Mouse (Mus musculus): Measurements from ENCODE around the gene Pard3.

The Pard3 gene

DNA sequence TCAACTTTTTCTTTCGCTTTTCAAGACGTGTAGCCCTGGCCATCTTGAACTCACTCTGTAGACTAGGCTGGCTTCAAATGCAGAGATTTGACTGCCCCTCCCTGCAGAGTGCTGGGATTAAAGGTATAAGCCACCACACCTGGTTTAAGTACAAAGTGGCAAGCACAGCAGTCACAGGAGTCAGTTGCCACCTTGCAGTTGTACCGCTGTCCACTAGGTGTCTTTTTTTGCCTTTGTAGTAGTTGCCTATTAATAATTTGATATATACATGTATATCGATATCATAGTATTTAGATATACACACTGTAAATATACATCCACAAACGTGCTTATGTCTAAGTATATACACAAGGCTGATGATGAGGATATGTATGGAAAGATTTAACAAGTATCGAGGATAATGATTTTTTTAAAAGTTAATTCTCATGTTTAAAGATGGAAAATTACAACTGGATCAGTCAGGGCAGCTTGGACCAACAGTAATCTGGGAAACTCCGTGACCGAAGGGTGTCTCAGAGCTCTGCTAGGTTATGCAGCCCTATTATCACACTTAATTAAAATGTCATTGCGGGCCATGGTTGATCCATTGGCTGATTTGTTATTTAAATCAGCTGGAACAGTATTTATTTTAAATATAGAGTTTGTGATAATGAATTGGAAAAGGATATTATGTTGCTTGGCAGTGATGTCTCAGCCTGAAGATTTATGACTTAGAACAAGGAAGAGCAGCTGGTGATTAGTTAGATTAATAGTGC, 220.9 kb downstream of the Pard3 start:
- peak; percentile 22 for DNase-seq (ENCODE audit: low read depth, low spot score)

DNA sequence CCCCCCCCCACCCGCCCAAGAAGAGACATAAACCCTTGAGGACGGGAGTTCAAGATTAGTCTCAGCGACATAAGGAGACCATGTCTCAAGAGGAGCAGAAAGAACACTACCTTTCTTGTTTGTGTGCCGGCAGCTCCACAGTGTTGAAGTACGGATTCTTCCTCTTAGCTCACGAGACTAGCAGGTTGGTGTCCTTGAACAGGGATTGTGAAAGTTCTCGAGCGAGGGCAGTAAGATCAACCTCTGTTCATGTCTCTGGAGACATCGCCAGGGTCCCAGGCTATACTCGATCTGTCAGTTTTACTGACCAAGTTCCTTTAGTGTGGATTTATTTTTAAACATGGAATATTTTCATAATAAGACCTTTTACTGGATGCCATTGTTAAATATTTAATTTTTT, 224.1 kb downstream of the Pard3 start:
- DNase-seq (ENCODE audit: low read depth, low spot score), result no peak

DNA sequence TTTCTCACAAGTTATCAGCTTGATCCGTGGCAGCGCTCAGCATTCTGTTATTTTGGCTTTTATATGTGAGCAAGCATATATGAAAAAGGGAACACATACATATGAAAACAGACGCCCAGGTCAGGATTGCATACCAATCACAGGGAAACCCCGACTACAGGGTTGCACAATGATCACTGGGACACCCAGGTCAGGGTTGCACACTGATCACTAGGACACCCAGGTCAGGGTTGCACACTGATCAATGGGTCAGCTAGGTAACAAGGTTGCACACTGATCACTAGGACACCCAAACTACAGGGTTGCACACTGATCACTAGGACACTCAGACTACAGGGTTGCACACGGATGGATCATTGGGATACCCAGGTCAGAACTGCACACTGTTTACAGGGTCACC, 228.6 kb downstream of the Pard3 start:
- DNase-seq (ENCODE audit: low read depth, low spot score), result no peak

DNA sequence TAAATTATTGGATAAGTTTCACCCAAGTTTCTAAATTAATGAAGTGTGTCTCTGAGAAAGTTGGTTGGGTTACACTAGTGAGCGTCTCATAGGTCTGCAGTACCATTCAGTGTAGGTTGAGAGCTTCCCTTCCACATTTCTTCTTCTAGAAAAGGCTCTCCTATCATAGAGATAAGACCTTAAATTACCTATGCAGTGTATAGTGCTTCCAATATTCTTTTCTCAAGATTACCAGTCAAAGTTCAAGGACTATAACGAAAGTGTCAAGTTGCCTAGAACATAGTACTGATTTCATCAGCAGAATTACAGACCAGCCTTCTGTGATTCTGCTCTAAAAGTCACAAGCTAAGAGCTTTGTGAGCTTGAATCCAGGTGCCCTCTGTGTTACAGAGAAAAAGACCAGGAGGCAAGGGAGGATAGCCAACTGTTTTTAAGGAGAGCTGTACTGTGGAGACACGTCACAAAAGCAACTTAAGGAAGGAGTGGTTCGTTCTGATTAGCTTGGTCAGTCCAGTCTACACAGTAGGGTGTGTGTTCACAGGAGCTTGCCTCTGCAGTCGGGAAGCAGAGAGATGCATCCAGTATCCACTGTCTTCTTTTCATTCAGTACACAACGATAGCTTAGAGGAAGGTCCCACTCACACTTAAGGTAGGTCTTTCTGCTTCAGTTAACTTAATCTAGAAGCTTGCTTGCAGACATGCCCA, 229.5 kb downstream of the Pard3 start:
- no peak for DNase-seq (ENCODE audit: low read depth, low spot score)

DNA sequence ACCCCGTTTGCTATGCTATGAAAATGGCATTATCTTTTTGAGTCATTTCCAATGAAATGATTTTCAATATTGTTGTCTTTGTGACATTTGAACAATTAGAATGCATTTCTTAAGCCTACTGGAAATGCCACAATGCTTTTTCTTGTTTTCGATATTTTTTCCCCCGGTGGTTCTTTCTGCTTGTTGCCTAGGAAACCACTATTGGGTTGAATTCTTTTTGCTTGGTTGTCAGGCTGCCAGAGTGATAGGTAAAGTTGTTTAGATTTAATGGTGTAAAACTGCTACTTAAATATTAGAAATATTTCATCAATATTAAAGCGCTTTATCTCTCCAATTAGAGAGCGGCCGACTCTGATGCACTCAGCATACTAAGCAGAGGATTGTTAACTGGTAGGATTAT, 230.4 kb downstream of the Pard3 start:
- DNase-seq (ENCODE audit: low read depth, low spot score), result no peak

DNA sequence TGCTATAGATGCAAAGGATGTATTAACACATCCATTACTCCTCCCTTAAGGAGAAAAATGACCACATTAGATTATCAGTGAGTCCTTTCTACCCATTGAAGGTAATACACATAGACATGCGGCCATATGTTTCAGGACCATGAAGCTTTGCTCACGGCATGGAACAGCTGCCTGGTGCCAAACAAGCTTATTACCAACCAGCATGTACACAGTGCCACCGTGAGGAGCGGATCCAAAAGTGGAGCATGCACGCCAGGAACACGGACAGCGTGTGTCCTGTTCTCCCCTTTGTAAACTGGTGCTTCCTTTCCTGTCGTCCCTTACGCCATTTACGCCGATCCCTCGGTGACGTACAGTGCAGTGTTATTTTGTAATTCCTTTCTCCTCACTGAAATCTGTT, 232.2 kb downstream of the Pard3 start:
- peak; percentile 94 for DNase-seq (ENCODE audit: low read depth, low spot score)

DNA sequence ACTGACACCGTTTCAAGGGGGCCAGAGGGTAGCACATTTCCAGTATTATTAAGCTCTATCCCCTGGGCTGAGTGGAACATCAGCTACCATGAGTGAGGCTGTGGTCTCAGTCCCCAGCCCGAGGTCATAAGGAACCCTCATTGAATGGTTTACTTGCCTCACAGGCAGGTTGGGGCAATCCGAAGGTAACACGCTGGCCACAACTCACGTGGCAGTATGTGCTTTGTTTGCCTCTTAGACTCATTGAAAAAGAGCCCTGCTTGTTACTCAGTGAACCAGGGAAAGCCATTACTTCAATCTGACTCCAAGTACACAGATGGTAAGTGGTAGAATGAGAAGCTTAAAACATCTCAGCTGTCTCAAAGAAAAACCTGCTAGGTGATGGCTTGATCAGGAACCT, 236.8 kb downstream of the Pard3 start:
- no peak for DNase-seq (ENCODE audit: low read depth, low spot score)

DNA sequence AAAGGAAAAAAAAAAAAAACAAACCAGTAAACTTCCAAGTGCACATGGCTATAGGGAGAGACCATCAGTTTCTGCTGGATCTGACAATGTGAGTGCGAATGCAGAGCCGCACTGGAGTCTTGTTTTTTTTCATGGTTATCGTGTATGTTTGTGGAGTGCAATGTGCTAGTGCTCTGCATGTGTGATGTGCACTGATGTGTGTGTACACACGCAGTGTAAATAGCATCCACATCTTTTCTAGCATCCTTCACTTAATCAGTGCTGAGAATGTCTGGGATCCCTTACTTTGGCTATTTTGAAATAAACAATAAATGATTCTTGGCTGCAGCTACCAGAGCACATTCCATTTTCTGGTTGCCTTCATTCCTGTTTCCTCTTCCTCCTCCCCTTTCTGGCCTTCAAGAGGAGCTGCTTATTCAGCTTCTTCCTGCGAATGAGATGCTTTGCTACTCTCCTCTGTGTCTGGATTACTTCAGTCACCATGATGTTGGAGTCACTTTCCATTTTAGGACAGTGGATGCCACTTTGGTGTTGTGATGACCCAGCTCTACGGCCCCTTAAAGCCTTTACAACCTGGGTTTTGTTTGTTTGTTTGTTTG, 239.3 kb downstream of the Pard3 start:
- no peak for DNase-seq (ENCODE audit: low read depth, low spot score)

DNA sequence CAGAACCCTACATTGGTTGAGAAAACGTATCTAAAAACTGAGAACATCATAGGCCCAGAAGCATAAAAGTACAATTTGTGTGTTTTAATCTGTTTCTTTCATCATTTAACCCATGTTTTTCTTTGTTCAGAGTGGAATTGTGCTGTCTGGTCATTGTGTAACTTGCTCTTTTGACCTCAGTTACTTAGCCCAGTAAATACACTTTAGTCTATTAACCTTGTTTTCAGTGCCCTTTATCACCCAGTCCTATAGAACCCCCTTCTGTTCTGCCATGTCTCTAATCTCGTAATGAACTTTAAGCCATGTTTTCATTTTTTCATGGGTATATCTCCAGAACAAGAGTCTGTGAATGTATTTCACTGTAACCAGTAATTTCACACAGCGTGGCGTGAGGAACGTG, 243.3 kb downstream of the Pard3 start:
- DNase-seq (ENCODE audit: low read depth, low spot score), result no peak

DNA sequence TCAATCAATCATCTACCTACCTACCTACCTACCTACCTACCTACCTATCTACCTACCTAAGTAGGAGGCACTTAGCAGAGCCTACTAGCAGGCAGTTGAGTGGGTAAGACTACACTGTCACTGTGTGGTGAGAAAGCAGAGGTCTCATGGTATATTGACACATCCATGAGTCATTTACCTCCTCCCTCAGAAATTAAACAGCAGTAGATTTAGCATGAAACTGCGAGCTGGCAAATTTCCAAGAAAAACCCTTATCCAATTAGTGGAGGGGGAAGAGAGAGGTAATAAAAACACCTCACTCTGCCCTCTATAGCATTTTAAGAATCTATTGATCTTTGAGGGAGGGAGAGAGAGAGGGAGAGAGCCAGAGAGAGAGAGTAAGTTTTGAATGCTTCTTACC, 245.7 kb downstream of the Pard3 start:
- peak; percentile 29 for DNase-seq (ENCODE audit: low read depth, low spot score)

DNA sequence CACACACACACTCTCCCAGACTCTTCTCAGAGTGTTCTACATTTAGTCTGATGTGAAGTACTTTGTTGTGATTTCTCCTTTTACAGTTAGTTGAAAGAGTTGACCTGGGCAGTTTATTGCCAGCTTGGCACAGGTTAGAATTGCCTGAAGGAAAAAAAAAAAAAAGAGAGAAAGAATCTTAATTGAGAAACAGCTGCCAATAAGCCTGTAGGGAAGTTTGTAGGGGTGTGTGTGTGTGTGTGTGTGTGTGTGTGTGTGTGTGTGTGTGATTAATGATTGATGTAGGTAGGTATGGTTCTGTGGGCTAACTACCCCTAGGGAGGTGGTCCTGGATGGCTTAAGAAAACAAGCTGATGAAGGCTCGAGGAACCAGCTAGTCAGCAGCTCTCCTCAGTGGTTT, 252.1 kb downstream of the Pard3 start:
- DNase-seq (ENCODE audit: low read depth, low spot score), result no peak

DNA sequence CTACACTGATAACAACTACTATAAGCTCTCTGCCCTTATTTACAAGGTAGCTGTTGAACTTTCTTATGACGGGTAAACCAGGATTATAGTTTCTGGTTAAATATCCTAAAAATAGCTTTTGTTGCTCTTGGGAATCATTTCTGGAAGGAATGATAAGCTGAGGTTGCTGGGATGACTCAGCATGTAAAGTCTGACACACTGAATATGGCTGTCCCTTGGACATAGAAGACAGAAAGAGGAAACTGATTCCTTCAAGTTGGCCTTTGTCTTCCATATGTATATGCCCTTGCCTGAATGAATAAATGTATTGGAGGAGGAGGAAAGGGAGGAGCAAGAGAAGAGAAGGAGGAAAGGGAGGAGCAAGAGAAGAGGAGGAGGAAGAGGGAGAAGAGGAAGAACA, 254.2 kb downstream of the Pard3 start:
- DNase-seq (ENCODE audit: low read depth, low spot score), result no peak

DNA sequence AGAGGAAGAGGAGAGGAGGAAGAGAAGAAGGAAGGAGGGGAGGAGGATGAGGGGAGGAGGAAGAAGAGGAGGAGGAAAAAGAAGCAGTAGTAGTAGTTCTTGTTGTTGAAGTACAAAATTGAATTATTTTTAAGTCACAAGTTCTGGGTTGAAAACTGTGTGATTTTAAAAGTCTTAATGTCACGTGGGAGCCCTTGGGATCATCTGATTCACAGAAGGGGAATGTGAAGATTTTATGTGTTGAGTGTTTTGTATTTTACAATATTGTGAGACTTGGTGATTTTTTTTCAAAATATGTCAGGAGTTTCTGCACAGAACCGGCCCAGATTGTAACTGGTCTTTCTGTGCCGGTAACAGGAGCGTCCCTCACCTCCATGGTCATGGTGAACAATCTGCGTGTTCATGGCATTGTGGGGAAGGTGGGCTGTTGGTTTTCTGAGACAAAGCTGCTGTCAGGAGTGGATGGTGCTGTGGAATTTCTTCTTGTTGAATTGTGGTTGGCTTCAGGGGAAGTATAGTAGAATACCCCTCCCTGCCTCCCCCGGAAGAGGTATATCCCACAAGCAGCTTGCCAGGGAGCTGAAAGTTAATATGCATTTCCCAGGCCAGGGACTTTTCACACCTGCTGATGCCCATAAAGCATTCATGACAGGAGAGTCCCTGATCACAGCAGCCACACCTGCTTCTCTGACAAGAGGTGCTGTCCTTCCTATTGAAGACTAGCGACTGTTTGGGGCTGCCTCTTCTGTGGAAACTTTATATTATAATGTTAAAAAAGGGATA, 254.9 kb downstream of the Pard3 start:
- DNase-seq (ENCODE audit: low read depth, low spot score), result no peak

DNA sequence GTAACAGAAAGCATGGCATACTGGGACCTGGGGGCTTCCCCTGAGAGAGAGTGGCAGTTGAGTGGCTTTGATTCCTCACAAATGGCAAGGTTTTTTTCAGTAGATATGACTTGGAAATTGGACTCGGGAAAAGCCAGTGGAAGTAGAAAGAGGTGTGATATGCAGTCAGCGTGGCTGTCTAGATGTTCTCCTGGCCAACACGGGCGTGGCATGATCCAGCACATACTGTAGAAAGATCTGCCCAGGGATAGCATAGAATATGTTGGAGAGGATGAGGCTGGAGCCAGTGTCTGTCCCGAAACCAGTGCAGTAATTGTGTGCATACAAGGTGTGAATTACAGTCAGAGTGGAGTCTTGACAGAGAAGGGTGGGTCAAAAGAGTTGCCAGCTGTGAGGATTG, 257.2 kb downstream of the Pard3 start:
- no peak for DNase-seq (ENCODE audit: low read depth, low spot score)

DNA sequence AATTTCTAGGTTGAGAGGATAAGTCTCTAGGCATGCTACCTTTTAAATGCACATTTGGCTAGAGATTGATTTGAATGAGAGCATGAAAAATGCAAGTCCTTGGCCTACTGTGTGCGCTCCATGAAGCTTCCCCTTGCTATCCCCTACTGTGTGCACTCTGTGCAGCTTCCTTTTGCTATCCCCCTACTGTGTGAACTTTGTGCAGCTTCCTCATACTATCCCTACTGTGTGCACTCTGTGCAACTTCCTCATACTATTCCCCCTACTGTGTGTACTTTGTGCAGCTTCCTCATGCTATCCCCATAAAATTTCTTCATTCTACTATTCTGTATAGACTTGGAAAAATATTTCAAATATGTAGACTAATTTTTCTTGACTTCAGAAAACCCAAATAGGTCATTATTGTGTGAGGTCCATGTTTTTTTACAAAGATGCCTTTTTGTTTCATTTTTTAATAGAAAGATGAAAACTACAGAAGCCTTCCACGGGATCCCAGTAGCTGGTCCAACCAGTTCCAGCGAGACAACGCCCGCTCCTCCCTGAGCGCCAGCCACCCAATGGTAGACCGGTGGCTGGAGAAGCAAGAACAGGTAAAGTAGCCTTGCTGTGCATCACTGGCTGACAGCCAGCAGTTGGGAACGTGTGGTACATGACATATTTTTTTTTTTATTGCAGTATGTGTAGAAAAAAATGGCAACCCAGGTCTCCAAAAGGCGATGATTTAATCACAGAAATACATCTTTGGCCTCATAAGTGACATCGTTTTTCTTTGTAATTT, 260.1 kb downstream of the Pard3 start:
- DNase-seq (ENCODE audit: low read depth, low spot score), result no peak

DNA sequence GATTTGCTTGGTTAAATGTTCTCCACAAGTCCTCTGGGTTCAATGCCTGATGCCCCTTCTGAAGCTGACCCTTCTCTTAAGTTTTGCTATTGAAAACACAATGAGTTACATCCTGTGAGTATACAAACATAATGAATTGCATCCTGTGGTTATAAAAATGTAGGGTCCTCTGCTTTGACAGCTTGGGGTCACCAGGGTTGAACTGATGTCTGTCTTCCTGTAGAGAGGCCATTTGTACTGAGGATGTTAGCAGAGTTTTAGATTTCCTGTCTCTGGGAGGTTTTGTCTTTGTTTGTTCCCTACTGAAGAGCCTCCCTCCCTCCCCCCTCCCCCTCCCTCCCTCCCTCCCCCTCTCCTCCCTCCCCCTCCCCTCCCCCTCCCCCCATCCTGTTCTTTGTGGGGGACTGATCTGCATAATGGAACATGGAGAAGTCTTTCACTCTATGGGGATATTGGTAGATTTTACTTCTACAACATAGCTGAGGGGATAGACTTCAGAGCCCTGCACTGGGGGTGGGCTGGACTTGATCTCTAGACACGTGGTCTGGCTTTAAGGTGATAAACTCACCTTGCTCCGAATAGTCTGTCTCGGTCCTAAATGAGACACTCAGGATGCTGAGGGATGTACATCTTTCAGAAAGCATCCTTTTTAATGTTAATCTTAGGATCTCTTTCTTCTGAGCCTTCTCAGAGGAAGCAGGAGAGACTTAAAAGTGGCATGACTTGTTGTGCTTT, 261.3 kb downstream of the Pard3 start:
- DNase-seq (ENCODE audit: low read depth, low spot score), result no peak

DNA sequence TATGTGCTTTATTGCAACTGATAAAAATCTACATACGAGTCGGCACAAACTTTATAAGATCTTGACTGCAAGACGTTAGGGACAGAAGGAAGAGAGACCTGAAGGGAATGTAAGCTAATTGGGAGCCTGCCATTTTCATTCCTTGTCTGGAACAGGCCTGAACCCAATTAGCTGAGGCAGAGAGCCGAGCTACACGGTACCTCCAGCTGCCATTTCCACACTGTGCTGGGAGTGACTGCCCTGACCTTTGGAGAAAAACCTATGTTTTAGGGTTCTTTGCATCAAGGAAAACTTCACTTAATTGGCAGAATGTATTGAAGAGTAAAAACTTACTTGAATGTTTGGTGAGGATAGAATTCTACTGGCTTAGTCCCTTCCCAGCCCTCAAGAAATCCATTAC, 262.1 kb downstream of the Pard3 start:
- no peak for DNase-seq (ENCODE audit: low read depth, low spot score)

DNA sequence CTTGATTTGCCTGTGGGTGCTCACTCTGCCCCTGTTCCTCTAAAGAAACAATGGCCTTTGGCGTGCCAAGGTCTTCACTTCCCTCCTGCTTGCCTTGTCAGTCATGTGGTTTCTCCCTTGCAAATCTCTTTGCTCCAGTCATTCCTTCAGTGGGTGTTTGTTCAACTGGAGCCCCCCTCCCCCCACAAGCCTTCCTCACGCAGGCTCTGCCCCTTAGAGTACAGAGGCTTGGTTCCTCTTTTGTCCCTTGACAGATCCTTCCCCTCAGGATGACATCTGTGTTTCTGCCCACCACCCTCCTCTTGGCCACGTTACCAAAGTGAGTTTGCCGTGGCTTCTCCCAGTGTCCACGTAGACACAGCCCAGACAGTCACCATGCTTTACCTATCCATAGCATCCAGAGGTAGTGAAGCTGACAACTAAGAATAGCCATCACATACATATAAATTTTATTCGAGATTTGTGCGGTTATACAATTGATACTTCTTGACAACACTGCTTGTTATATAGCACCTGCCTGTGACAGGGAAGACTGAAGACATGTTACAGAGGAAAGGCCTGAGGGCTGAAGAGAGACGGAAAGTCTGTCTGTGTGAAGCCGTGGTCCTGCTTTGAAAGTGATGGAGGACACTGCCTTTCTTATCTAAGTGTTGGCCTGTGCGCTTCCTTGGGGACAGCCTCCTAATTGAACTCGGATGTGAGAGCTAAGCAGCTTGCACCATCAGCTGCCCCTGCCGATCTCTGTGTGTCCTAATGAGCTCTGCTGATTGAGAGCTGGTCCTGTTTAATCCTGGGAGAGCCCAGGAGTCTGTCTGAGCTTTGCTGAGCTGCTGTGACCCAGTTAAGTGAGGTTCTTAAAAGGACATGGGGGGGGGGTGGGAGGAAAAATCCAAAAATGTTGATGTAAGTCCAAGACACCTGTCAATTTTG, 266.8 kb downstream of the Pard3 start:
- peak; percentile 29 for DNase-seq (ENCODE audit: low read depth, low spot score)

DNA sequence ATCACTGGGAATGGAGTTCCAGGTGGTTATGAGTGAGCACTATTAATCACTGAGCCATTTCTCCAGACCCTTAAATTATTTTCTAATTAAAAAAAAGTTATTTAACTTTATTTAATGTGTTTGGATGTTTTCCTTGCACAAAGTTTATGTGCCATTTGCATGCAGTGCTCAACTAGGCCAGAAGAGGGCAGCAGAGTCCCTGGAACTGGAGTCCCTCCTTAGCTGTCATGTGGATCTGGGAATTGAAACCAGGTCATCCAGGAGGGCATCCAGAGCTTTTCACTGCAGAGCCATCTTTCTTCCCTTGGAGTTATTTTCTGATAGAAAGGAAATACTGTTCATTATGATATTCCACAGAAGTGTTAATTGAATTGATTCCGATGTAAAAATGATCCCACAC, 268.1 kb downstream of the Pard3 start:
- DNase-seq (ENCODE audit: low read depth, low spot score), result peak; percentile 48

DNA sequence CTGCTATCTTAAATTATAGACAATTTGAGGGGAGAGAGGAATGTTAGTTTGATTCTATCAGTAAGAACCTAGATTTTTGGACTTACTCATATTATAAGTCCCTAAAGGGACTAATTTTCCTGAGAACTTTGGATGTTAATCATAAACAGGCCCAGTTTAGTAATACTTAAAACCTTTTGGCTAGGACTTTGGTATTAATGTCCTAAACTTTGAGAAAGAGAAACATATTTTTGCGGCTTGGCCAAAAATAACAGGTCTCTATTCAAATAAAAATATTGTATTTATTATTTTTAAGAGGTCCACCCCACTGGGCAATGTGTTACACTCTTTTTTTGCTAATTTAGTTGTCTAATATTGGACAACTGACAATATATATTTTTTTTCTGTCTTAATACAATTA, 271.5 kb downstream of the Pard3 start:
- no peak for DNase-seq (ENCODE audit: low read depth, low spot score)
